Mouse (Mus musculus) E14TG2a.4 (cell line): Measurements from ENCODE around the gene Git1.
A peak's percentile ranks its signal among the peaks of the same experiment; 100 is the strongest.

ENCODE experiments used
- H3K27me3 ChIP-seq: 2 replicates; pipeline ENCODE4 v1.6.1; 2014; ENCODE audit warnings: low read length, control low read depth; ENCODE audit not compliant: insufficient read depth
- H3K36me3 ChIP-seq: 2 replicates; pipeline ENCODE4 v1.6.1; 2014; ENCODE audit warnings: low read length, control low read depth; ENCODE audit not compliant: insufficient read depth
- H3K4me1 ChIP-seq: replicated peaks from 2 replicates; pipeline ENCODE4 v1.6.1; 2014; ENCODE audit warnings: low read depth, low read length, control low read depth
- H3K4me3 ChIP-seq: replicated peaks from 2 replicates; pipeline ENCODE4 v1.5.1; 2014; ENCODE audit warnings: mild to moderate bottlenecking, low read length
- H3K9me3 ChIP-seq: 2 replicates; pipeline ENCODE4 v1.6.1; 2014; ENCODE audit warnings: low read length, control low read depth
- CTCF ChIP-seq: conservative IDR thresholded peaks from 2 replicates; pipeline ENCODE4 v1.5.1; 2014; ENCODE audit warnings: low read length
- NANOG ChIP-seq: IDR thresholded peaks from 2 replicates; pipeline ENCODE4 v1.6.1; 2014; ENCODE audit warnings: borderline replicate concordance, low read length, mixed read lengths
- POU5F1 ChIP-seq: IDR thresholded peaks from 2 replicates; pipeline ENCODE4 v1.6.1; 2014; ENCODE audit warnings: low read length, borderline replicate concordance

Git1 gene

DNA sequence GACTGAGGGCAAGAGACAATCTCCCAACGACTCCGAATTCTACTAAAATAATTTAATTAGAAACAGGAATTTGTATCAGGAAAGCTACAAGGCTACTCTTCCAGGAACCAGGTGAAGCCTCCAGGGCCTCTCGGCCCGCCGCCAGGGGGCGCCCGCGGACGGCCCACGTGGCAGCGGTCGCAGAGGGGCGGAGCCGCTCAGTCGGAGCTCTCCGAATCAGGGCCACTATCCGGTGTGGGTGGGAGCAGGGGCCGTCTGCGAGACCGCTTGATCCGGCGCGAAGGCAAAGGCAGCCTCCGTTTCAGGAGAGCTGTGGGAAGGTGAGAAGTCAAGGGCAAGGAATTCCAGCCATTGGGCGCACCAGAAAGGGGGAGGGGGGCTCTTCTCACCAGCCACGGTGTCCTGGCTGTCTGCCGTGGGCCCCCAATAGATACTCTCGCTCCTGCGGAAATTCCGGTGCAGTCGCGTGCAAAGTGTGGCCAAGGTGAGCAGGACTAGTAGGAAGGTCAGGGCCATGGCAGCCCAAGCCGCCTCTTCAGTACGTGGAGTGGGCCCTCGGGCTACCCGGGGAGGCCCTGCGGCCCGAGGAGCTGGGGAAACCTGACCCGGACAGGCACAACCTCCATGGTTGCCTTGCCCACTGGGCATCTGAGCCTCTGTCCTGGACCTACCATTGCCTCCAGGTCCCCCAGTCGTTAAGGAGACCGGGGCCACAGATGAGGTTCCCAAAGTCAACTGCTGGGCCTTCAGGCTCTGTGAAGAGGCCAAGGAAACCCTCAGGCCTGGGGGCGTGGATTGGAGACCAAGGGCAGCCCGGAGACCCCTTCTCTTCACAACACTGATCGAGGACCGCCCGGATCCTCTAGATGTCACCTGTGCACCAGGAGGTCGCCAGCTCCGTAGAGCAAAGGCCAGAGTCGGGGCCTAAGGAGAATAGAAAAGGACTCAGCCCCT is 15.0 kb downstream of the Git1 start:
- peak overlapping the region; percentile 77 for H3K4me3 ChIP-seq
- H3K27me3 ChIP-seq, result peaks cover 6% of the 10 kb centered on the region; the same call in 1 of the 2 replicates
- TF ChIP-seq NANOG (no peak), POU5F1 (no peak), CTCF (no peak; the same call in 1 of the 2 replicates)
- peaks cover 70% of the 10 kb centered on the region for H3K4me1 ChIP-seq
- H3K36me3 ChIP-seq, result peaks cover 55% of the 10 kb centered on the region
- H3K9me3 ChIP-seq, result no peaks in the 10 kb centered on the region

DNA sequence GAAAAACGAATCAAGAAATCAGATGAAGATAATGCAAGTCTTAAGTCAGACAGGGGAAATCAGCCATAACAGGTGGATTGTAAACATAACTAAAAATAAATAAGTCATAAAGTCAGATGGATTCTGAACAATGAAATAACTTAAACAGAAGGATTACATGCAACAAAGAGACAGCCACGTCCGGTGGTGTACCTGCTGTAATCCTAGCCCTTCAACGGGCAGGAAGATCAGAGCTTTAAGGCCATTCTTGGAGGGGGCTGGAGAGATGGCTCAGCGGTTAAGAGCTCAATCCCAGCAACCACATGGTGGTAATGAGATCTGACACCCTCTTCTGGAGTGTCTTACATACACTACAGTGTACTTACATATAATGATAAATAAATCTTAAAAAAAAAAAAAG is 18.0 kb downstream of the Git1 start:
- TF ChIP-seq CTCF (no peak), NANOG (no peak), POU5F1 (no peak)
- Histone ChIP-seq H3K36me3 (peaks cover 25% of the 10 kb centered on the region), H3K4me3 (no peak overlapping the region), H3K9me3 (no peaks in the 10 kb centered on the region), H3K4me1 (peaks cover 64% of the 10 kb centered on the region), H3K27me3 (peaks cover 34% of the 10 kb centered on the region)

DNA sequence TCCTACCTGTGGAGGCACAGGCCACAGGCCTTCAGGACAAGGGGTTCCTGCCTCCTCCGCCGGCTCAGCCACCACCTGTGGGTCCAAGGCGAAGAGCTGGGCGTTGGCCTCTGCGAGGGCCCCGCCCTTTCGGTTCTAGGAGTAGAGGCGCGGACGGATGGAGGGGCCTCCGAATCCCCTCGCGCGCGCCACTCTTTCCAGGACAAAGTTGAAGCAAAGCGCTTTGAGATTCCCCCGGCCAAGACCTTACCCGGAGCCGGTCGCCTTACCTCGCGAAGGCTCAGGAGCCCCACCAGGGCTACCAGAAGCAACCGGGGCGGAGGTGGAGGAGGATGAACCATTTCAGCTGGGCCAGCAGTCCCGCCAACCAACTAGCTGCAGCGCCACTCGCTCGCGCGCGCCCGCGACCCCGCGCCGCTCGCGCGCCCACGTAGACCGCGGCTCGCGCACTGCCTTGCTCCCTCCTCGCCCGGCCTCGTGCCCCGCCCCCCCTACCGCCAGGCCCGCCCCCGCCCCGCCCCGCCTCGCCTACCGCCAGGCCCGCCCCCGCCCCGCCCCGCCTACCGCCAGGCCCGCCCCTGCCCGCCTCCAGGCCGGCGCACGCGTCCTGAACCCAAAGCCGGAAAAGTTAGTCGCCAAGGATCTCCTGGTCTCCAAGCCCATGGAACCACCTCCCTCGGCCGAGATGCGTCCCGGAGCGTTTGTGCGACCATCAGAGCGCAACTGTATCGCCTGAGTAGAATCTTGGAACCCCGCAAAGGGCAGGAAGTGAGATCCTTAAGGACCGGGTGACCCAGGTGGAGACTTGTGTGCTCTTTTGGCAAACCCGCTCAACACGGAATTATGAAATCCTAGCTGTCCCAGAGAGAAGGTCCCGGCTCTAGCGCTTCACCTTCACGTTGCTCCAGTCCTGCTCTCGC is 19.8 kb downstream of the Git1 start:
- peak overlapping the region; percentile 85 for H3K4me3 ChIP-seq
- H3K4me1 ChIP-seq, result peaks cover 56% of the 10 kb centered on the region
- TF ChIP-seq CTCF (no peak), NANOG (no peak), POU5F1 (no peak)

DNA sequence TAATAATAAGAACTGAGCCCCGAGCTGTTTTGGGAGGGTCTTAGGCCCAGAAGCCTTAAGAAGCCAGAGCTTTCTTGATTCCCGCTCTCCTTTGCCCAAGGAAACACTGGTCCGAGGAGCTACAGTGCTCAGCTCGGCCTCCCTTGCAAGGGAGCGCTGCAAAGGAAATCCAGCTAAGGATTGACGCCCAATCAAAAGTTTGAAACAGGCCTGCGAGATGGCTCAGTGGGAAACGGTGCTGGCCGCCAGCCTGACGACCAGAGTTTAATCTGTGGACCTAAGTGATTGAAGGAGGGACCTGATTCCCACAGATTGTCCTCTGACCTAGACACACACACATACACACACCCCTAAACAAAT is 20.4 kb downstream of the Git1 start:
- Histone ChIP-seq H3K36me3 (peaks cover 10% of the 10 kb centered on the region), H3K4me3 (peak overlapping the region; percentile 81), H3K4me1 (peaks cover 56% of the 10 kb centered on the region), H3K27me3 (peaks cover 55% of the 10 kb centered on the region), H3K9me3 (no peaks in the 10 kb centered on the region)
- TF ChIP-seq CTCF, result no peak
- TF ChIP-seq NANOG, result no peak
- TF ChIP-seq POU5F1, result no peak

More for the DNA sequence above, 19.8 kb downstream of the Git1 start:
- H3K27me3 ChIP-seq, result peaks cover 49% of the 10 kb centered on the region
- no peaks in the 10 kb centered on the region for H3K9me3 ChIP-seq
- H3K36me3 ChIP-seq, result peaks cover 10% of the 10 kb centered on the region

DNA sequence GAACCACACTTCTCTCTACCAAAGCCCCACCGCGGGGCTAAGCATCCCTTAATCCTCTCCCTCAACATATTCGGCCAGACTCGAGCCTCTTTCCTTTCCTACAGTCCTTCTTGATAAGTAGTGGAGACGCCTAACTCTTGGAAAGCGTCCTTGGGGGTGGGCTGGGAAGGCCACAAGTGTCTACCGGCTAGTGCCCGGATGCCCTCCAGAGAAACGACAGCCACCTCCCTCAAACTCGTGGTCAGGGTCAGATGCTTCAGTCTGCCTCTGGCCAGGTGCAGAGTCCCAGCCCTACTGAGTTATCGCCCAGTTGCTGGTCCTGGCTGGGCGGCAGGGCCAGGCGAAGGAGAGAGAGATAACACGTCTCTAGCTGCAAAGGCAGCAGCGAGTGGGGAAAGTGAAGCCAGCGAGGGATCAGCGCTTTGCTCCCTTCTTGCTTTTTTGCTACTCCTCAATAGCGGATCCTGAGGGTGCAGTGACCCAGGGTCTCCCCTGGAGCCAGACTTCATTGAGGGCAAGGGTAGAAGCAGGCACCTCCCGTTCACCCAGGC is 21.0 kb downstream of the Git1 start:
- Histone ChIP-seq H3K27me3 (peaks cover 61% of the 10 kb centered on the region), H3K9me3 (no peaks in the 10 kb centered on the region), H3K36me3 (peaks cover 10% of the 10 kb centered on the region), H3K4me1 (peaks cover 52% of the 10 kb centered on the region), H3K4me3 (peak overlapping the region; percentile 81)
- TF ChIP-seq NANOG, result no peak
- TF ChIP-seq POU5F1, result no peak
- TF ChIP-seq CTCF, result no peak

DNA sequence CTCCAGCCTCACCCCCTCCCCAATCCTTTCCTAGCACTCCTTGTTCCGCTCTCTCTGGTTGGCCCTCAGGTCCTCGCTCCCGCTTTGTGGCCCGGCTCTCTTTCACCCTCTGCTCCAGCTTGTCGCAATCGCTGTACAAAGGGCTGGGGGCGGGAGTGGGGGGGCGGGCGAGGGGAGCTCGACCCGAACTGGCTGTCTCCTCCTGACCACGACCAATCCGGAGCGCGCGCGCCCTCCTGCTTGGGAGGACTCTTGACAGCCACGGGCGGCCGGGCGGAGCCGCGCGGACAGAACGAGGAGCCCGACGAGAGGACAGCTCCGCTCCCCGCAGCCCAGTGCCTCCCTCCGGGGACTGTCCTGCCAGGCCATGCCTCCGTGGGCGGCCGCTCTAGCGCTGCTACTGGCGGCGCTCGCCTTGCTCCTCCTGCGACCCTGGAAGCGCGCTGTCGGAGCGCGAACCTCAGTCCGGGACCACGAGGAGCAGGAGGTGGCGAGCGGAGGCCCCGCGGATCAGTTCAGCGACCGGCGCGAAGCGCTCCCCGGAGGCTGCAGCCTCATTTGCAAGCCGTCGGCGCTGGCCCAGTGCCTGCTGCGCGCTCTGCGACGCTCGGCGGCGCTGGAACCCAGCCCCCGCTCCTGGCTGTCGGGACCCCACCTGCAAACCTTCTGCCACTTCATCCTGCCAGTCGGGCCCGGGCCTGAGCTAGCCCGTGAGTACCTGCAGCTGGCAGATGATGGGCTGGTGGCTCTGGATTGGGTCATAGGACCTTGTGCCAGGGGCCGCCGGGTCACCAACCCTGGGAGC is 21.7 kb downstream of the Git1 start, which contains the start of gene Abhd15:
Abhd15 (plus strand) TSS at position 290 of the 805 bp plus-strand sequence.
- H3K4me1 ChIP-seq, result peaks cover 50% of the 10 kb centered on the region
- peaks cover 4% of the 10 kb centered on the region for H3K36me3 ChIP-seq
- H3K4me3 ChIP-seq, result peak within 1 kb of the TSS; percentile 81
- TF ChIP-seq CTCF, result no peak
- H3K27me3 ChIP-seq, result peaks cover 68% of the 10 kb centered on the region
- no peaks in the 10 kb centered on the region for H3K9me3 ChIP-seq

DNA sequence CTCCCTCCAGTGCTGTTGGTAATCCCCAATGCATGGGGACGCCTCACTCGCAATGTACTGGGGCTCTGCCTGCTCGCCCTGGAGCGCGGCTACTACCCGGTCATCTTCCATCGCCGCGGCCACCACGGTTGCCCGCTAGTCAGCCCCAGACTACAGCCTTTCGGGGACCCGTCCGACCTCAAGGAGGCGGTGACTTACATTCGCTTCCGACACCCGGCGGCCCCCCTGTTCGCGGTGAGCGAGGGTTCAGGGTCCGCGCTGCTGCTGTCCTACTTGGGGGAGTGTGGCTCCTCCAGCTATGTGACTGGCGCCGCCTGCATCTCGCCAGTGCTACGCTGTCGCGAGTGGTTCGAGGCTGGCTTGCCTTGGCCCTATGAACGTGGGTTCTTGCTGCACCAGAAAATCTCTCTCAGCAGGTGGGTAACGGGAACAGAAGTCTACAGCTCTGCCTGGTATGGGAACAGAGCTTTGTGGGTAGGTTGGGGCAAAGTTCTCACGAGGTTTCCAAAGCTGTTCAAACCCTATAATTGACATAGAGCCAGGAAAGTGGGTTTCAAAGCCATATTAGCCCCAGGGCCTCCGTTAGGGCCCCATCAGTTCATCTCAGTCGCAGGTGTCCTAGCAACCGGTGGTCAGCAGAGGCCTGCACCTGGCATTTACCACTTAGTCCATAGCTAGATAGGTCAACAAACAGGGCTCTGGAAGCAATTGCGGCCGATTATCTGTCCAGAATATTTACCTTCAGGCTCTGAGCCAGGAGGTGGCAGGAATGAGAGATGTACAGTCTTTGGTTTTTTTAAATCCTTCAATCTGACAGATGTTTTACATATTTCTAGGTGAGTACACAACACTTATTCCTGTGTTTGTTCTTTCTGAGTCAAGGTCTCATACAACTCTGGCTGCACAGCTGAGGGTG is 22.5 kb downstream of the Git1 start, which contains the start of gene Trp53i13:
Trp53i13 (minus strand) TSS at position 344 of the 916 bp plus-strand sequence.
- peaks cover 52% of the 10 kb centered on the region for H3K4me1 ChIP-seq
- TF ChIP-seq NANOG (no peak), POU5F1 (no peak), CTCF (no peak)
- peak within 1 kb of the TSS; percentile 81 for H3K4me3 ChIP-seq
- no peaks in the 10 kb centered on the region for H3K36me3 ChIP-seq
- H3K9me3 ChIP-seq, result no peaks in the 10 kb centered on the region
- peaks cover 69% of the 10 kb centered on the region for H3K27me3 ChIP-seq
